Mouse (Mus musculus): ENCODE data around the gene B4gat1. TPM values are rescaled to one million over a fixed set of nuclear protein-coding genes. Genes with fewer than 3 reads are reported as not detected.

The B4gat1 gene
- total RNA-seq, 1 experiment = 14.1 TPM

GRCm38 (mm10) chr19:5048138-5049056, 9.8 kb downstream of the B4gat1 start:
- H3K9me3 ChIP-seq (ENCODE audit: control insufficient read depth, insufficient read depth, low read depth, low read length) = no peaks in the 10 kb centered on the region
- TF ChIP-seq ZNF384 (IDR thresholded peaks at IDR 0.05; ENCODE audit: low read depth, low read length) (no peak), ZC3H11A (IDR thresholded peaks at IDR 0.05; ENCODE audit: borderline replicate concordance, low read depth, low read length) (no peak), HCFC1 (IDR thresholded peaks at IDR 0.05; ENCODE audit: borderline replicate concordance, insufficient read depth, low read length) (no peak), MAFK (IDR thresholded peaks at IDR 0.05; ENCODE audit: insufficient read depth, low read depth, low read length) (no peak), CHD2 (IDR thresholded peaks at IDR 0.05; ENCODE audit: low read depth, low read length) (no peak)
- no peak overlapping the region for H3K27ac ChIP-seq (ENCODE audit: insufficient read depth, low read depth, low read length, poor library complexity, severe bottlenecking)
- in situ Hi-C loops (cut with MboI; ENCODE audit: low sequenced_read_pairs in 2 of 2, unreplicated experiment in 2 of 2) = no loop called here
- peaks cover 18% of the 10 kb centered on the region; the same call in 1 of the 2 replicates for H3K36me3 ChIP-seq (ENCODE audit: control insufficient read depth, insufficient read depth, low read length, poor library complexity, severe bottlenecking)
- H3K9ac ChIP-seq (ENCODE audit: insufficient read depth, low read depth, low read length, poor library complexity, severe bottlenecking) = no peak overlapping the region
- peaks cover 5 to 27% of the 10 kb centered on the region in 2 experiments; a peak in 3 of 4 replicates for H3K4me1 ChIP-seq (ENCODE audit: control insufficient read depth in 2 of 2, insufficient read depth in 2 of 2, low read length in 2 of 2, poor library complexity in 1 of 2)
- DNase-seq (ENCODE audit: low read depth, low spot score) = no peak
- no peak overlapping the region for H3K4me3 ChIP-seq (ENCODE audit: insufficient read depth in 1 of 2, low read depth in 1 of 2, low read length in 2 of 2, poor library complexity in 1 of 2, severe bottlenecking in 1 of 2)

DNA sequence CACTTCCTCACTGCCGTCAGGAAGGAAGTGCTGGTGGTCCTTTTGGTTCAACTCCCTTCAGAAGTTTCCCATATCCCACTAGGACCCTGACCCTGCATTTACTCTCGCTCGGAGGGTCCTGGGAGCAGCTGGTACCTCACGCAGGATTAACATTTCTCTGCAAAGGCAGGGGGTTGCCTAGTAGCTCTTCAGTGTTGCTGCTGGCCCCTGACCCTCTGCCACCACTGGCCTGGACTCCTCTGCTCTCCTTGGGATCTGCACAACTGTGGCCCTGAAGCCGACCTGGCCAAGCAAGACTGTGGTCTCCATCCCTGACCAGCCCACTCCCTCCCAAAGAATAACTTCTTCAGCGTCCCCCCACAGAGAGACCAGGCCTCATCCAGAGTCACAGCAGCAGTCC, 10.7 kb downstream of the B4gat1 start:
- Histone ChIP-seq H3K27ac (ENCODE audit: insufficient read depth, low read depth, low read length, poor library complexity, severe bottlenecking) (0 out of 2 replicates have a peak overlapping the region, but pooled peaks have one; percentile 13), H3K9me3 (ENCODE audit: control insufficient read depth, insufficient read depth, low read depth, low read length) (no peaks in the 10 kb centered on the region), H3K36me3 (ENCODE audit: control insufficient read depth, insufficient read depth, low read length, poor library complexity, severe bottlenecking) (peaks cover 18% of the 10 kb centered on the region; the same call in 1 of the 2 replicates), H3K4me3 (ENCODE audit: insufficient read depth in 1 of 2, low read depth in 1 of 2, low read length in 2 of 2, poor library complexity in 1 of 2, severe bottlenecking in 1 of 2) (no peak overlapping the region), H3K9ac (ENCODE audit: insufficient read depth, low read depth, low read length, poor library complexity, severe bottlenecking) (no peak overlapping the region), H3K4me1 (ENCODE audit: control insufficient read depth in 2 of 2, insufficient read depth in 2 of 2, low read length in 2 of 2, poor library complexity in 1 of 2) (peaks cover 5 to 28% of the 10 kb centered on the region in 2 experiments; a peak in 3 of 4 replicates)
- TF ChIP-seq ZNF384 (IDR thresholded peaks at IDR 0.05; ENCODE audit: low read depth, low read length) (no peak), CHD2 (IDR thresholded peaks at IDR 0.05; ENCODE audit: low read depth, low read length) (no peak), HCFC1 (IDR thresholded peaks at IDR 0.05; ENCODE audit: borderline replicate concordance, insufficient read depth, low read length) (no peak), ZC3H11A (IDR thresholded peaks at IDR 0.05; ENCODE audit: borderline replicate concordance, low read depth, low read length) (no peak), MAFK (IDR thresholded peaks at IDR 0.05; ENCODE audit: insufficient read depth, low read depth, low read length) (no peak)
- in situ Hi-C loops (cut with MboI; ENCODE audit: low sequenced_read_pairs in 2 of 2, unreplicated experiment in 2 of 2) = no loop called here
- no peak for DNase-seq (ENCODE audit: low read depth, low spot score)

GRCm38 (mm10) chr19:5050047-5050905, 11.7 kb downstream of the B4gat1 start, which contains the start of gene Rin1:
Gene Rin1 (plus strand): TSS chr19:5050481.
- H3K36me3 ChIP-seq (ENCODE audit: control insufficient read depth, insufficient read depth, low read length, poor library complexity, severe bottlenecking) = peaks cover 22% of the 10 kb centered on the region; the same call in 1 of the 2 replicates
- in situ Hi-C loops (cut with MboI; ENCODE audit: low sequenced_read_pairs in 2 of 2, unreplicated experiment in 2 of 2) = no loop called here
- peak within 1 kb of the TSS; percentile 13; the same call in 1 of the 2 replicates for H3K27ac ChIP-seq (ENCODE audit: insufficient read depth, low read depth, low read length, poor library complexity, severe bottlenecking)

GRCm38 (mm10) chr19:5051031-5051430, 12.4 kb downstream of the B4gat1 start:
- Histone ChIP-seq H3K4me3 (ENCODE audit: insufficient read depth in 1 of 2, low read depth in 1 of 2, low read length in 2 of 2, poor library complexity in 1 of 2, severe bottlenecking in 1 of 2) (peak overlapping the region; percentile 3 to 58), H3K9ac (ENCODE audit: insufficient read depth, low read depth, low read length, poor library complexity, severe bottlenecking) (peak overlapping the region; percentile 50), H3K4me1 (ENCODE audit: control insufficient read depth in 2 of 2, insufficient read depth in 2 of 2, low read length in 2 of 2, poor library complexity in 1 of 2) (peaks cover 5 to 28% of the 10 kb centered on the region in 2 experiments; a peak in 3 of 4 replicates), H3K36me3 (ENCODE audit: control insufficient read depth, insufficient read depth, low read length, poor library complexity, severe bottlenecking) (peaks cover 22% of the 10 kb centered on the region; the same call in 1 of the 2 replicates), H3K9me3 (ENCODE audit: control insufficient read depth, insufficient read depth, low read depth, low read length) (no peaks in the 10 kb centered on the region), H3K27ac (ENCODE audit: insufficient read depth, low read depth, low read length, poor library complexity, severe bottlenecking) (no peak overlapping the region)
- in situ Hi-C loops (cut with MboI; ENCODE audit: low sequenced_read_pairs in 2 of 2, unreplicated experiment in 2 of 2) = no loop called here
- DNase-seq (ENCODE audit: low read depth, low spot score) = no peak
- TF ChIP-seq ZC3H11A (IDR thresholded peaks at IDR 0.05; ENCODE audit: borderline replicate concordance, low read depth, low read length) (no peak), MAFK (IDR thresholded peaks at IDR 0.05; ENCODE audit: insufficient read depth, low read depth, low read length) (no peak), CHD2 (IDR thresholded peaks at IDR 0.05; ENCODE audit: low read depth, low read length) (no peak), ZNF384 (IDR thresholded peaks at IDR 0.05; ENCODE audit: low read depth, low read length) (no peak), HCFC1 (IDR thresholded peaks at IDR 0.05; ENCODE audit: borderline replicate concordance, insufficient read depth, low read length) (no peak)

More at GRCm38 (mm10) chr19:5050047-5050905, 11.7 kb downstream of the B4gat1 start, which contains the start of gene Rin1:
- H3K4me1 ChIP-seq (ENCODE audit: control insufficient read depth in 2 of 2, insufficient read depth in 2 of 2, low read length in 2 of 2, poor library complexity in 1 of 2) = peaks cover 5 to 28% of the 10 kb centered on the region in 2 experiments; a peak in 3 of 4 replicates
- no peaks in the 10 kb centered on the region for H3K9me3 ChIP-seq (ENCODE audit: control insufficient read depth, insufficient read depth, low read depth, low read length)
- H3K4me3 ChIP-seq (ENCODE audit: insufficient read depth in 1 of 2, low read depth in 1 of 2, low read length in 2 of 2, poor library complexity in 1 of 2, severe bottlenecking in 1 of 2) = peak within 1 kb of the TSS; percentile 3 to 58
- peak within 1 kb of the TSS; percentile 50 for H3K9ac ChIP-seq (ENCODE audit: insufficient read depth, low read depth, low read length, poor library complexity, severe bottlenecking)
- TF ChIP-seq MAFK (IDR thresholded peaks at IDR 0.05; ENCODE audit: insufficient read depth, low read depth, low read length) = no peak
- TF ChIP-seq CHD2 (IDR thresholded peaks at IDR 0.05; ENCODE audit: low read depth, low read length) = no peak
- TF ChIP-seq ZNF384 (IDR thresholded peaks at IDR 0.05; ENCODE audit: low read depth, low read length) = no peak
- TF ChIP-seq HCFC1 (IDR thresholded peaks at IDR 0.05; ENCODE audit: borderline replicate concordance, insufficient read depth, low read length) = no peak
- no peak for TF ChIP-seq ZC3H11A (IDR thresholded peaks at IDR 0.05; ENCODE audit: borderline replicate concordance, low read depth, low read length)
- peak; percentile 71 for DNase-seq (ENCODE audit: low read depth, low spot score)

All from ES-E14 (cell line).